Mouse (Mus musculus) liver, adult 2 months (tissue): ENCODE measurements around the gene Myo1c.

Experiments used
- CTCF ChIP-seq: fragments of 200-500 bp; IDR thresholded peaks from 2 replicates; pipeline ENCODE4 v1.5.1; 2011; ENCODE audit warnings: low read depth, low read length, control low read depth
- POLR2A ChIP-seq: fragments of 200-500 bp; IDR thresholded peaks from 2 replicates; pipeline ENCODE4 v1.6.1; 2011; ENCODE audit warnings: low read length, control low read depth; ENCODE audit not compliant: insufficient read depth; ENCODE audit errors: extremely low read depth

DNA sequence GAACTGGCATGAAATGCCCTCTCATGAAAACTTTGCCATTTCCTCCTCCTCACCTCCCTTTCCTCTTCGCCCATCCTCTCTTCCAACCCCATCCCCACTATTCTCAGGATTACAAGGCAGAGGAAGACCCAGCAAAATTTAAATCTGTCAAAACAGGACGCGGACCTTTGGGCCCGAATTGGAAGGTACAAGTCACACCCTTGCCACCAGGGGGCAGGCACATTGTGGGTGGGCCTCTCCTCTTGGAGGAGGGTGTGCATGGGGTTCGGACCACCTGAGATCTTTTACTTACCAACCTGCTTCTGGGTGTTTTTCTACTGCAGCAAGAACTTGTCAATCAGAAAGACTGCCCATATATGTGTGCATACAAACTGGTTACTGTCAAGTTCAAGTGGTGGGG is 31.2 kb upstream of the Myo1c start:
- TF ChIP-seq CTCF (peak; percentile 59), POLR2A (no peak)
